Mouse (Mus musculus): ENCODE results near the gene St8sia6. TPM values are rescaled to one million over a fixed set of nuclear protein-coding genes. Genes with fewer than 3 reads are reported as not detected.

Gene St8sia6
- 0.34 and 0.51 TPM in 2 replicates for polyA plus RNA-seq (2012; rRNA removed)

DNA sequence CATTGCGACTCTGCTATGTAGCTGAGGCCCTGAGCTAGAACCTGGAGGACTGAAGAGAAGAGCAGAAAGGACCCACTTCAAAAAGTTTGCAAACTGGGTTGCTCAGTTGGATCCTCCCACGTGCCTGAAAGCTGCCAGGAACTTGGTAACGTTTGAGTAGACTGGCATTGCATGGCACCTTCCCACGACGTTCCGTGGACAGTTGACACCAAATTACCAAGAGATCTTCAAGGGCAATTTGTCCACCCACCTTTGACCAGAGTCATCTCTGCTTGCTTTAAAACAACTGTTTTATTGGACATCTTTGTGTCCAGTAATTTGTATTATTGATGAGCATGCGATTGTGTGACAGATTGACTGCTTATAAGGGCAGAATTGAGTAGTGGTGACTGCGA is at the start of gene St8sia6:
TSS of gene St8sia6 (minus strand) at position 96 of the 395 bp plus-strand sequence.

Other genes starting within 250 kb of the St8sia6 start
- gene Trdmt1, start 249.4 kb downstream of the St8sia6 start, polyA plus RNA-seq (2012; rRNA removed), result 8.6 and 8.9 TPM in 2 replicates
- gene Vim, start 220.1 kb downstream of the St8sia6 start, polyA plus RNA-seq (2012; rRNA removed), result 1,093 and 1,129 TPM in 2 replicates